Mouse (Mus musculus) adrenal gland, postnatal 4 days (tissue): ENCODE data around the gene H2bfm. TPM values are rescaled to one million over a fixed set of nuclear protein-coding genes. Genes with fewer than 3 reads are reported as not detected.
"Not testable (repeated sequence)": the region's sequence is repeated elsewhere in the genome, so short reads cannot be mapped to it uniquely, and the experiment has no call there.

Source experiments
- DNase-seq, 2 experiments: peaks; one replicate each; pipeline ENCODE4 v3.0.0; 2021 to 2022; ENCODE audit warnings: low spot score in 2 of 2, mixed read lengths in 2 of 2
- long read RNA-seq, 2 experiments: library from polyadenylated mRNA; stranded (forward); transcript quantifications; one replicate each; pipeline ENCODE4 v2.0.0; 2021
- total RNA-seq, 2 experiments: library from RNA; stranded (reverse); gene quantifications; 2 replicates each; pipeline ENCODE4 v1.2.3; 2021

H2bfm gene
- not detected for total RNA-seq
- long read RNA-seq, experiment 1 = 0 reads
- long read RNA-seq, experiment 2 = 0 reads

- DNase-seq = no peak
Observed at GRCm38 (mm10) chrX:136927031-136927430, at the start of gene H2bfm. TSS of gene H2bfm (plus strand) at chrX:136927325.

- DNase-seq = no peak
Observed at GRCm38 (mm10) chrX:136895757-136896156, 31.4 kb upstream of the H2bfm start.

DNA sequence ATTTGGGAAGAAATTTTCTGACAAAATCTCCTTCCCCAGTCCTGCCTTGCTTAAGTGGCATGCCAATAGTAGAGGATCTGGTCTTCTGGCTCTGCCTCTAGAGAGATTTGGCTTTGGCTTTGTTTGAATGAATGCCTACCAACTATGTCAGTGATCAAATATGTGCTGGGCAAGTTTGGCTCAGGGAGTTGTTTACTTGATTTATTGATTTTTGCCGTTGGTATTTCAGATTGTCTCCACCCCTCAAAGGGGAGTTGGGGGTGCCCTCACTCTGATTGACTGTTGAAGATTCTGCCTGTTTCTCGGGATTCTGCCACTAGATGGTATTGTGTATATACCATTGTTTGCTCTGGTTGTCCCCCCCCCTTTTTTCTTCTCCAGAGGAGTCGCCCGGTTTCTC, 22.8 kb upstream of the H2bfm start:
- no peak for DNase-seq

- DNase-seq = no peak
Observed at GRCm38 (mm10) chrX:136925863-136926262, 1.3 kb upstream of the H2bfm start.

DNA sequence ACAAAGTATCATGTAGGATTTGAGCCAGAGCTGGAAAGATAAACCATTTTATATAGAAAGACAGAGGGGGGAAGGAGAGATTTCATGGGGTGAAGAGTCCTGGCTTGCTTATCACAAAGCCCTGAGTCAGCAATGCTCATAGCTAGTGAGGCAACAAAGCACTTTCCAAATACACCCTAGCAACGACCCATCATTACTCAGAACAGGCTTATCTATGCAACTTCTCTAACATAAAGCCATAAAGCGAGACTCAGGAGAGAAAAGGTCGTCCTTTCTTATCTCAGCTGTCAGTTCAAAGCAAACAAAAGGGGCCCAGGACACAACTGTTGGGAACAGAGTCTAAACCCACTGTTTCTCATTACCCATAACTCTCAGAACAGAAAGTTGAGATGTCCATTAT, 10.9 kb downstream of the H2bfm start:
- DNase-seq = no peak

GRCm38 (mm10) chrX:136957583-136958279, 30.6 kb downstream of the H2bfm start:
- DNase-seq = peak in 1 of 2 experiments; percentile 8

DNA sequence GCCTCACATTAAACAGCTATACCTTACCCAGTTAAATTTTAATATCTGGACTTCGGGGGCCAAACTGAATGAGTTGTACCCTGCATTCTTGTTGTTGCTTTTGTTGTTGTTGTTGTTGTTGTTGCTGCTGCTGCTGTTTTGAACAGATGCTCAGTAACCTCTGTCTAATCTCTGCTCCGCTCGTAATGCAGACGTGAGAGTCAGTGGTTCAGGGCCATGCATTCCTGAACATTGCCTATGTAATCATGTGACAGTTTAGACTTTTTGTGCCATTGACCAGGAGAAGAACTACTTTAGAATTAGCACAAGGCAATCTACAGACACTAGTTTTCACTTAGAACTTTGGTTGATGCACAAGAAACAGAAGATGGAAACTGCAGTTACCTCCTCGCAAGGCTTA, 31.2 kb downstream of the H2bfm start:
- DNase-seq = not testable (repeated sequence)

- no peak for DNase-seq
Observed at GRCm38 (mm10) chrX:136959688-136960087, 32.6 kb downstream of the H2bfm start.

DNA sequence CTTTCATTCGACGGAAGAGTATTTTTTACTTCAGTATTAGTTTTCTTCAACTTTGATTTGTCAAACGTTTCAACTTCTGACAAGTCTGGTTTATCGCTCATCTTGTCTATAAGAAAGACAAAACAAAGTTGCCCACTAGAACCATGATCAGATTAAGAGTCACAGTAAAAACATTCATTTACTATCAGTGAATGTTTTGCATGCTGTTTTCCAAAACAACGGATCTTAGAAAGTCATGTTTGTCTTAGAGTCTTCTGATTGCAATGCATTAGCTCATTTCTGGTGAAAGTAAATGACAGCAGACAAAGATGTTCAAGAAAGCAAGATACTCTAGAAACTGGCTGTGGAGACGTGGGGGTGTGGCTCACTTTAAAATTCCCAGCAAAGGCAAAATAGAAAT, 48.3 kb downstream of the H2bfm start, which contains the start of gene Tmsb15b2:
Gene Tmsb15b2 (minus strand): TSS at position 101 of the 400 bp plus-strand sequence.
- not testable (repeated sequence) for DNase-seq

GRCm38 (mm10) chrX:136976424-136977084, 49.4 kb downstream of the H2bfm start, which contains the start of the genes Tmsb15l and Tmsb15b1:
TSS of gene Tmsb15l (minus strand) at chrX:136976869.
TSS of gene Tmsb15b1 (minus strand) at chrX:136976874.
- peak in 1 of 2 experiments; percentile 14 for DNase-seq

Other genes with a start within 250 kb of the H2bfm start
- 1 to 10 TPM; 9.5 to 9.8 TPM for gene Tceal1, start 219.3 kb upstream of the H2bfm start, total RNA-seq
- 100 to 1,000 TPM; 354 to 367 TPM for gene Morf4l2, start 183.6 kb upstream of the H2bfm start, total RNA-seq
- gene Glra4, start 147.2 kb upstream of the H2bfm start, total RNA-seq = not detected
- gene Plp1, start 104.7 kb upstream of the H2bfm start, total RNA-seq = 10 to 100 TPM; 20.0 to 20.7 TPM
- gene Rab9b, start 58.6 kb upstream of the H2bfm start, total RNA-seq = under 1 TPM; 0.84 to 0.90 TPM
- gene Tmsb15b2, start 48.2 kb downstream of the H2bfm start, total RNA-seq = 10 to 100 TPM; 25.1 to 35.1 TPM
- gene Tmsb15l, start 49.5 kb downstream of the H2bfm start, total RNA-seq = 1 to 10 TPM in 1 of 2 experiments, under 1 TPM in 1; 0.54 to 1.1 TPM
- gene Tmsb15b1, start 49.5 kb downstream of the H2bfm start, total RNA-seq = 1 to 10 TPM; 5.1 to 9.4 TPM
- gene Zcchc18, start 65.8 kb downstream of the H2bfm start, total RNA-seq = 10 to 100 TPM; 17.9 to 20.8 TPM
- gene Slc25a53, start 111.0 kb downstream of the H2bfm start, total RNA-seq = 10 to 100 TPM; 11.6 to 23.3 TPM
- gene Fam199x, start 122.3 kb downstream of the H2bfm start, total RNA-seq = 10 to 100 TPM in 1 of 2 experiments, 1 to 10 TPM in 1; 9.3 to 10.4 TPM
- gene Esx1, start 194.8 kb downstream of the H2bfm start, total RNA-seq = not detected